Mouse (Mus musculus) lung, embryonic 15.5 days (tissue): ENCODE measurements around the gene Zfp334. TPM values are rescaled to one million over a fixed set of nuclear protein-coding genes. Genes with fewer than 3 reads are reported as not detected.
A peak's percentile ranks its signal among the peaks of the same experiment; 100 is the strongest.

Source experiments
- ATAC-seq: fragments of 200-750 bp; cut with Nextera tagmentation; 2 replicates; pipeline ENCODE4 v1.8.0; 2017; ENCODE audit warnings: moderate number of reproducible peaks, borderline replicate concordance; ENCODE audit not compliant: low FRiP score, low TSS enrichment; ENCODE audit errors: extremely low read depth
- H3K27ac ChIP-seq: fragments of 300-500 bp; sonication (generic); 2 replicates; pipeline ENCODE4 v1.5.1; 2015; ENCODE audit warnings: moderate library complexity, mild to moderate bottlenecking, inconsistent platforms
- H3K27me3 ChIP-seq: fragments of 300-500 bp; sonication (generic); 2 replicates; pipeline ENCODE4 v1.6.1; 2015; ENCODE audit warnings: inconsistent platforms
- H3K36me3 ChIP-seq: fragments of 300-500 bp; sonication (generic); 2 replicates; pipeline ENCODE4 v1.6.1; 2015; ENCODE audit warnings: inconsistent platforms
- H3K4me1 ChIP-seq: fragments of 300-500 bp; sonication (generic); 2 replicates; pipeline ENCODE4 v1.6.1; 2015; ENCODE audit warnings: inconsistent platforms
- H3K4me2 ChIP-seq: fragments of 300-500 bp; sonication (generic); 2 replicates; pipeline ENCODE4 v1.6.1; 2015; ENCODE audit warnings: inconsistent platforms, mild to moderate bottlenecking, moderate library complexity
- H3K4me3 ChIP-seq: fragments of 300-500 bp; sonication (generic); 2 replicates; pipeline ENCODE4 v1.5.1; 2015; ENCODE audit warnings: mild to moderate bottlenecking, inconsistent platforms
- H3K9ac ChIP-seq: fragments of 300-500 bp; sonication (generic); 2 replicates; pipeline ENCODE4 v1.6.1; 2015; ENCODE audit warnings: inconsistent platforms
- H3K9me3 ChIP-seq: fragments of 300-500 bp; sonication (generic); 2 replicates; pipeline ENCODE4 v1.6.1; 2016; ENCODE audit warnings: inconsistent platforms
- WGBS: fragments of 180-500 bp; shearing (Covaris S2); methylation state at CpG from one replicate; pipeline ENCODE4 v1.1.7; 2015; 5-methylcytosine and 5-hydroxymethylcytosine counted together
- polyA plus RNA-seq: library from polyadenylated mRNA; unstranded; fragments of >200 nt; fragmentation: Nextera tagmentation; extraction: Ambion mirVana; gene quantifications from 2 replicates; pipeline ENCODE4 v1.2.1, GENCODE M21; 2015

The Zfp334 gene
- polyA plus RNA-seq = 7.0 and 7.1 TPM in 2 replicates

- Histone ChIP-seq H3K4me1 (peaks cover 6% of the 10 kb centered on the region), H3K4me2 (peak within 1 kb of the TSS; percentile 61), H3K36me3 (peaks cover 33% of the 10 kb centered on the region), H3K4me3 (peak within 1 kb of the TSS; percentile 67), H3K9ac (peak within 1 kb of the TSS; percentile 81), H3K27ac (peak within 1 kb of the TSS; percentile 75), H3K27me3 (no peaks in the 10 kb centered on the region), H3K9me3 (no peaks in the 10 kb centered on the region)
- WGBS = under 1% methylated on average over 40 of the region's 40 CpGs
- ATAC-seq = peak; percentile 92
Observed at GRCm38 (mm10) chr2:165387844-165388495, at the start of gene Zfp334. Gene Zfp334 (minus strand): TSS chr2:165388259.

DNA sequence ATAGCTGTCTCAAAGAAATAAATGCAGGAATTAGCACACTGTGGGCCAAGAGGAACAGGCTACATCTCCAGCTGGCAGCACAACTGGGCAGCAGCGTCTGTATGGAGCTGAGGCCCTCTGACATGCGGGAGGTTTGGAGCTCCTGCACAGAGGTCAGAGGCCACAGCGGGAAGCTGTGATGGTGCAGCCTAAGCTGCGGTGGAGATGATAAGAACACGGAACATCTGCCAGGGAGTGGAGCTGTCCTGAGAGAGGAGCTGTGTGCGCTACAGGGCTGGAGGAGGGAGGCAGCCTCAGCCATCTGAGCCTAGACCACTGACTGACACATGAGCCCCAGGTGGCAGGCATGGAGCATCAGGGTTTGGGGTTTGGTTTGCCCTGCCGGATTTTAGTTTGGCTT, 40.6 kb upstream of the Zfp334 start:
- Histone ChIP-seq H3K9ac (no peak overlapping the region), H3K27ac (no peak overlapping the region), H3K27me3 (no peaks in the 10 kb centered on the region), H3K4me2 (no peak overlapping the region), H3K4me3 (no peak overlapping the region), H3K4me1 (no peaks in the 10 kb centered on the region; the same call in 1 of the 2 replicates), H3K9me3 (no peaks in the 10 kb centered on the region), H3K36me3 (no peaks in the 10 kb centered on the region)
- peak; percentile 72 for ATAC-seq
- WGBS = 27% methylated on average over 7 of the region's 7 CpGs

GRCm38 (mm10) chr2:165420195-165420594, 32.1 kb upstream of the Zfp334 start:
- Histone ChIP-seq H3K36me3 (no peaks in the 10 kb centered on the region), H3K9me3 (no peaks in the 10 kb centered on the region), H3K9ac (no peak overlapping the region), H3K4me3 (no peak overlapping the region), H3K27me3 (no peaks in the 10 kb centered on the region), H3K4me1 (no peaks in the 10 kb centered on the region), H3K27ac (no peak overlapping the region), H3K4me2 (no peak overlapping the region)
- WGBS = 75% methylated on average over 2 of the region's 2 CpGs
- ATAC-seq = no peak

- Histone ChIP-seq H3K9me3 (no peaks in the 10 kb centered on the region), H3K4me1 (no peaks in the 10 kb centered on the region), H3K27me3 (no peaks in the 10 kb centered on the region), H3K4me3 (no peak overlapping the region), H3K9ac (no peak overlapping the region), H3K27ac (no peak overlapping the region), H3K4me2 (no peak overlapping the region), H3K36me3 (no peaks in the 10 kb centered on the region)
- 61% methylated on average over 4 of the region's 4 CpGs for WGBS
- no peak for ATAC-seq
Observed at GRCm38 (mm10) chr2:165419670-165420111, 31.6 kb upstream of the Zfp334 start.

DNA sequence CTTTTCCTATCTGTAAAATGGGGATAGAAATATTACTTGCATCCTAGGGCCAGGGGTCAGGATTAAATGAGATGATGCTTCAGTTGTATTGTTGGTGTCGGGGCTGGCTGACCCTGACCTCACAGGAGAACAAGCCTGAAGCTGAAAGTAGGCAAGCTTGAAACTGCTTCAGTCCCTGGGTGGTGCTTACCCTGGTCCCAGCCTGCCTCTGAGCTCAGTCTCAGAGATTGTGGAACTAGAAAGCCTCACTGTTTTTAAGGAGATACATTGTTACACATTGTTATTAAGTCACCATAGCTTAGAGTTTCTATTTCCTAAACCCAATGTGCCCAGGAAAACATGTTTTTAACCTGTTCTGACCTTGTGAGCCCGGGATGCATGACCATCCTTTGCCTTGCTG, 30.5 kb upstream of the Zfp334 start:
- no peaks in the 10 kb centered on the region for H3K4me1 ChIP-seq
- no peak for ATAC-seq
- 75% methylated on average over 2 of the region's 2 CpGs for WGBS
- no peak overlapping the region for H3K27ac ChIP-seq
- H3K4me2 ChIP-seq = no peak overlapping the region
- H3K9ac ChIP-seq = no peak overlapping the region
- no peak overlapping the region for H3K4me3 ChIP-seq
- H3K27me3 ChIP-seq = no peaks in the 10 kb centered on the region
- no peaks in the 10 kb centered on the region for H3K36me3 ChIP-seq
- no peaks in the 10 kb centered on the region for H3K9me3 ChIP-seq

GRCm38 (mm10) chr2:165417291-165417690, 29.2 kb upstream of the Zfp334 start:
- Histone ChIP-seq H3K27me3 (no peaks in the 10 kb centered on the region), H3K9ac (no peak overlapping the region), H3K4me2 (no peak overlapping the region), H3K4me3 (no peak overlapping the region), H3K4me1 (no peaks in the 10 kb centered on the region), H3K36me3 (no peaks in the 10 kb centered on the region), H3K27ac (no peak overlapping the region), H3K9me3 (no peaks in the 10 kb centered on the region)
- WGBS = 59% methylated on average over 7 of the region's 7 CpGs
- ATAC-seq = peak; percentile 20; the same call in 1 of the 2 replicates

DNA sequence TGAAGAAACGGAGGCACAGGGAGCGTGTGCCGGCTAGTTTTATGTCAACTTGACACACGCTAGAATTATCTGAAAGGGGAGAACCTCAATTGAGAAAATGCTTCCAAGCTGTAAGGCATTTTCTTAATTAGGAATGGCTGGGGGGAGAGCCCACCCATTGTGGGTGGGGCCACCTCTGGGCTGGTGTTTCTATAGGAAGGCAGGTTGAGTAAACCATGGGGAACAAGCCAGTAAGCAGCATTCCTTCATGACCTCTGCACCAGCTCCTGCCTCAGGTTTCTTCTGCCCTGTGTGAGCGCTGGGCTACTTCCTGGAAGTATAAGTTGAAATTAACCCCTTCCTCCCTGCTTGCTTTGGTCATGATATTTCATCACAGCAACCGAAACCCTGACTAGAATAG, 27.7 kb upstream of the Zfp334 start:
- ATAC-seq = no peak
- no peaks in the 10 kb centered on the region for H3K36me3 ChIP-seq
- H3K4me2 ChIP-seq = no peak overlapping the region
- H3K27me3 ChIP-seq = no peaks in the 10 kb centered on the region
- WGBS = 61% methylated on average over 6 of the region's 6 CpGs
- no peak overlapping the region for H3K4me3 ChIP-seq
- no peak overlapping the region for H3K9ac ChIP-seq
- no peaks in the 10 kb centered on the region for H3K9me3 ChIP-seq
- no peak overlapping the region for H3K27ac ChIP-seq
- no peaks in the 10 kb centered on the region for H3K4me1 ChIP-seq

GRCm38 (mm10) chr2:165415141-165415721, 27.2 kb upstream of the Zfp334 start:
- Histone ChIP-seq H3K9ac (no peak overlapping the region), H3K36me3 (no peaks in the 10 kb centered on the region), H3K9me3 (no peaks in the 10 kb centered on the region), H3K4me3 (no peak overlapping the region), H3K4me1 (no peaks in the 10 kb centered on the region), H3K4me2 (no peak overlapping the region), H3K27me3 (no peaks in the 10 kb centered on the region), H3K27ac (no peak overlapping the region)
- ATAC-seq = no peak
- 43% methylated on average over 11 of the region's 11 CpGs for WGBS

- ATAC-seq = no peak
- Histone ChIP-seq H3K4me1 (no peaks in the 10 kb centered on the region), H3K27ac (no peak overlapping the region), H3K9ac (no peak overlapping the region), H3K9me3 (no peaks in the 10 kb centered on the region), H3K4me2 (no peak overlapping the region), H3K4me3 (no peak overlapping the region), H3K27me3 (no peaks in the 10 kb centered on the region), H3K36me3 (no peaks in the 10 kb centered on the region)
- 64% methylated on average over 5 of the region's 5 CpGs for WGBS
Observed at GRCm38 (mm10) chr2:165414321-165414720, 26.3 kb upstream of the Zfp334 start.

GRCm38 (mm10) chr2:165413884-165414283, 25.8 kb upstream of the Zfp334 start:
- Histone ChIP-seq H3K4me2 (no peak overlapping the region), H3K27me3 (no peaks in the 10 kb centered on the region), H3K36me3 (no peaks in the 10 kb centered on the region), H3K9ac (no peak overlapping the region), H3K4me3 (no peak overlapping the region), H3K9me3 (no peaks in the 10 kb centered on the region), H3K4me1 (no peaks in the 10 kb centered on the region), H3K27ac (no peak overlapping the region)
- 44% methylated on average over 3 of the region's 3 CpGs for WGBS
- ATAC-seq = no peak

- WGBS = 39% methylated on average over 10 of the region's 10 CpGs
- Histone ChIP-seq H3K4me1 (peaks cover 8% of the 10 kb centered on the region; the same call in 1 of the 2 replicates), H3K9me3 (no peaks in the 10 kb centered on the region), H3K9ac (no peak overlapping the region), H3K4me3 (no peak overlapping the region), H3K36me3 (no peaks in the 10 kb centered on the region), H3K27ac (no peak overlapping the region), H3K4me2 (no peak overlapping the region), H3K27me3 (no peaks in the 10 kb centered on the region)
- no peak for ATAC-seq
Observed at GRCm38 (mm10) chr2:165407700-165408301, 19.7 kb upstream of the Zfp334 start.

GRCm38 (mm10) chr2:165405351-165405750, 17.3 kb upstream of the Zfp334 start:
- no peak overlapping the region for H3K4me3 ChIP-seq
- H3K4me1 ChIP-seq = peaks cover 8% of the 10 kb centered on the region
- H3K9ac ChIP-seq = no peak overlapping the region
- no peaks in the 10 kb centered on the region for H3K36me3 ChIP-seq
- WGBS = 37% methylated on average over 6 of the region's 6 CpGs
- no peak overlapping the region for H3K4me2 ChIP-seq
- ATAC-seq = no peak
- H3K27ac ChIP-seq = peak overlapping the region; percentile 55
- H3K27me3 ChIP-seq = no peaks in the 10 kb centered on the region
- no peaks in the 10 kb centered on the region for H3K9me3 ChIP-seq
